Mouse (Mus musculus): Measurements from ENCODE around the gene Ip6k3.

DNA sequence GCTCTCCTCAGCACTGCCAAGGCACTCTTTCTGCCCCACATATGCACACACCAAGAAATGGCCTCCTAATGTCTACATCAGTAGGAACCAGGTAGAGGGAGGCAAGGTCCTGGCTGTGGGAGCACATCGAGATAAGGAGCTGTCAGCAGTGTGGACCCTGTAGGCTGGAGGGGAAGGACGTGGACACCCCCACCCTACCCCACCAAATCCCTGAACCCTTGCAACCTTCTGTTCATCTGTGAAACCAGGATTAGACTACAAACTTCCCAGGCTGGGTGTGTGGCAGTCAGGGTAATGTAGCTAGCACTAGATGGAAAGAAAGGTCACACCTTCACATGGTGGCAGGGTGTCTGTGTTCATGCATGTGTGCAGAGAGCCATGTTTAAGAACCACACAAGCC, 44.5 kb downstream of the Ip6k3 start:
- no peak for TF ChIP-seq CTCF (IDR thresholded peaks at IDR 0.05)
- TF ChIP-seq EP300 (IDR thresholded peaks at IDR 0.05), result no peak
